Mouse (Mus musculus): ENCODE data around the gene Letm1. TPM values are rescaled to one million over a fixed set of nuclear protein-coding genes. Genes with fewer than 3 reads are reported as not detected.

The Letm1 gene
- total and polyA plus RNA-seq, 2 experiments from 2014 or later, result 59.9 to 83.9 TPM

DNA sequence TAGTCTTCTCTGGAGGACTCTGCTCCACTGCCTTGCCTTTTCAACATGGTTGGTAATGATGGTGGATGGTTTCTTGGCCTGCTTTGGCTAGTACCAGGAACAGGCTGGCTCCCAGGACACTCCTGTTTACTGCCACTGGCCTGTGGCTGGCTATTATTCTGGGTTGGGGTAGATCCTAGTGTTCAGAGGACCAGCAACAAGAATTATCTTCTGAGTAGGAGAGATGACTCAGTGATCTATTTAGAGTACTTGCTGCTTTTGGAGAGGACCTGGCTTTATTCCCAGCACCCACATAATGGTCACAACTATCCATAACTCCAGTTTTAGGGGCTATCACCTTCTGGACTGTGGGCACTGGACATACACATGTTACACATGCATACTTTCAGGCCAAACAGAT, 44.3 kb downstream of the Letm1 start:
- Histone ChIP-seq H3K4me3 (ENCODE audit: low read length) (no peak overlapping the region), H3K9ac (replicated peaks; ENCODE audit: low read length) (no peak overlapping the region), H3K27ac (no peak overlapping the region), H3K4me2 (ENCODE audit: low read depth, low read length) (no peak overlapping the region), H3K4me1 (ENCODE audit: insufficient read depth, low read length) (no peaks in the 10 kb centered on the region), H3K9me3 (ENCODE audit: low read length) (no peaks in the 10 kb centered on the region), H3K36me3 (ENCODE audit: insufficient read depth, low read length) (peaks cover 25% of the 10 kb centered on the region), H3K27me3 (ENCODE audit: insufficient read depth, low read length) (no peaks in the 10 kb centered on the region)
- ATAC-seq (no peak), DNase-seq (ENCODE audit: low spot score) (no peak)
- TF ChIP-seq CTCF (IDR thresholded peaks at IDR 0.05; ENCODE audit: low read depth), result no peak

DNA sequence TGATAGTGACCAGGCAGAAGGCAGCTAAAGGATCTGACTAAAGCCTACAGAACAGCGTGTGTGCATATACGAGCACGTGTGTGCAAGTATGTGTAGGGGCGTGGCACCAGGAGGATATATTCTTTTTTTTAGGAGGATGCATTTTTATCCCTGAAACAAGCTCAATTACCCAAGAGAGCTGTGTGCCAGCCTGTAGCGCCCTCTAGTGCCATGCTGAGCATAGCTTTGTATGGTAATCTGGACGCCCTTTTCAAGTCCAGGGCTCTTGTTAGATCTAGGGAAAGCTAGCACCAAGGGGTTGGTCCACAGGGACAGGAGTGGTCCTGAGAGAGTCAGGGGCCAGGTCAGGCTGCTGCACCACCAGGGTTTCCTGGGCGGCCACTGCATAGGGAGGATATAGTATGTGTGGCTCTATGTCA, 44.7 kb downstream of the Letm1 start:
- no peak overlapping the region for H3K27ac ChIP-seq
- H3K4me2 ChIP-seq (ENCODE audit: low read depth, low read length), result no peak overlapping the region
- H3K9me3 ChIP-seq (ENCODE audit: low read length), result no peaks in the 10 kb centered on the region
- ATAC-seq, result peak; percentile 44
- WGBS, result 21% methylated on average over 7 of the region's 7 CpGs
- H3K9ac ChIP-seq (replicated peaks; ENCODE audit: low read length), result no peak overlapping the region
- TF ChIP-seq CTCF (IDR thresholded peaks at IDR 0.05; ENCODE audit: low read depth), result peak; percentile 88
- peaks cover 20% of the 10 kb centered on the region for H3K36me3 ChIP-seq (ENCODE audit: insufficient read depth, low read length)
- no peaks in the 10 kb centered on the region for H3K4me1 ChIP-seq (ENCODE audit: insufficient read depth, low read length)
- H3K4me3 ChIP-seq (ENCODE audit: low read length), result no peak overlapping the region
- no peaks in the 10 kb centered on the region for H3K27me3 ChIP-seq (ENCODE audit: insufficient read depth, low read length)
- peak; percentile 85 for DNase-seq (ENCODE audit: low spot score)

DNA sequence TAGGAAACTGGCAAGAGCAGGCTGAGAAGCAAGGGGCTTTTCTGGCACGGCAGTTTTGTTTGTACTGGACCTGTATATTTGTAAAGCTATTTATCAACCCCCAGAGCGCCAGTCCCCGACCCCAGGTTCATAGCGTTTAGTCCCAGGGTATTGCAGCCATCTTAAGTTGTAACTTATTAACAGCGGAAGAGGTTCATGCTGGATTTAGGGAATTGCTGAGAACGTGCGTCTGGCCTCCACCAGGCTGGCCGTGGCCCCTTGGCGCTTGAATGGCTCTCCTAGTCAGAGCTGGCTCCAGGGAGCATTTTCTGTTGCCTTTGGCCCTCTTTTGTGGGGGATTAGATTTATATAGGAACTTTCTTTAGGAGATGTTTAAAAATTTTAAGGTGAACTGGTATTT, 46.4 kb downstream of the Letm1 start:
- DNase-seq (ENCODE audit: low spot score), result no peak
- Histone ChIP-seq H3K27me3 (ENCODE audit: insufficient read depth, low read length) (no peaks in the 10 kb centered on the region), H3K27ac (no peak overlapping the region), H3K4me1 (ENCODE audit: insufficient read depth, low read length) (no peaks in the 10 kb centered on the region), H3K4me2 (ENCODE audit: low read depth, low read length) (no peak overlapping the region), H3K9me3 (ENCODE audit: low read length) (no peaks in the 10 kb centered on the region), H3K4me3 (ENCODE audit: low read length) (no peak overlapping the region), H3K36me3 (ENCODE audit: insufficient read depth, low read length) (0 out of 2 replicates have a peak, but pooled peaks cover 5% of the 10 kb centered on the region), H3K9ac (replicated peaks; ENCODE audit: low read length) (no peak overlapping the region)
- WGBS, result 64% methylated on average over 9 of the region's 9 CpGs
- no peak for ATAC-seq
- no peak for TF ChIP-seq CTCF (IDR thresholded peaks at IDR 0.05; ENCODE audit: low read depth)

DNA sequence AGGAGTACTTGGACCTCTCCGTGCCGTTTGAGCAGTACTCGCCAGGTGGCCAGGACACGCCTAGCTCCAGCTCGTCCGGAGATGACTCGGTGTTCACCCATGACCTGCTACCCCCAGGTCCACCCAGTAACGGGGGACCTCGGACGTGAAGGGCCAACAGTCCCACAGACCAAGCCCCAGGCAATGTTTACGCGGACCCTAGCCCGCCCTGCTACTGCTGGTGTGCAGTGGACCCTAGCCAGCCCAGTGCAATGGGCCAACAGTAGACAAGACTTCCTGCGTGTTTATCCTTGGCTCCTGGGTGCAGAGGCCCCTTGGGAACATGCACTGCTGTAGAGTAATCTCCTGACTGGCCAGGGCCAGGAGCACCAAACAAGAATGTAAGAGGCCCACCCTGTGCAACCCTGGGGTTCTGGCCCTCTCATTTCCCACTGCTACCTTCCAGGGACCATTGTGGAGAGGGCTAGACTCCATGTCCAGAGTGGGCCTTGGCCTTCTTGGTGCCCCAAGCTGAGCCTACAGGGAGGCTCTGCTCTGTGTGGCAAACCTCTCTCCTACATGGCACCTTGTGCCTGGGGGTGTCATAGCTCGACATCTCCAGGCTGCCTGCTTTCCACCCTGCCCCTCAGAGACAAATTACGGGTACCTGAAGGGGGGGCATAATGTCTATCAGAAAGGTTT, 47.1 kb downstream of the Letm1 start:
- no peaks in the 10 kb centered on the region for H3K27me3 ChIP-seq (ENCODE audit: insufficient read depth, low read length)
- no peaks in the 10 kb centered on the region for H3K4me1 ChIP-seq (ENCODE audit: insufficient read depth, low read length)
- no peak for TF ChIP-seq CTCF (IDR thresholded peaks at IDR 0.05; ENCODE audit: low read depth)
- H3K4me2 ChIP-seq (ENCODE audit: low read depth, low read length), result no peak overlapping the region
- H3K36me3 ChIP-seq (ENCODE audit: insufficient read depth, low read length), result no peaks in the 10 kb centered on the region
- no peak overlapping the region for H3K4me3 ChIP-seq (ENCODE audit: low read length)
- H3K9ac ChIP-seq (replicated peaks; ENCODE audit: low read length), result no peak overlapping the region
- whole genome bisulfite sequencing, result 84% methylated on average over 16 of the region's 16 CpGs
- H3K27ac ChIP-seq, result no peak overlapping the region
- DNase-seq (ENCODE audit: low spot score), result no peak
- no peaks in the 10 kb centered on the region for H3K9me3 ChIP-seq (ENCODE audit: low read length)
- ATAC-seq, result no peak

DNA sequence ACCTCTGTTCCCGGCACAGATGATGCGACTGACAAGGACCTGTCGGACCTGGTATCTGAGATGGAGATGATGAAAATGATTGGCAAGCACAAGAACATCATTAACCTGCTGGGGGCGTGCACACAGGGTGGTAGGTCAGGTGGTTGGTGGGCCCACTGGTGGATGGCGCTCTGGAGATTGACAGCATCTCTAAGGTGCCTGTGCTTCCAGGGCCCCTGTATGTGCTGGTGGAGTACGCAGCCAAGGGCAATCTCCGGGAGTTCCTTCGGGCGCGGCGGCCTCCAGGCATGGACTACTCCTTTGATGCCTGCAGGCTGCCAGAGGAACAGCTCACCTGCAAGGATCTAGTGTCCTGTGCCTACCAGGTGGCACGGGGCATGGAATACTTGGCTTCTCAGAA, 48.8 kb downstream of the Letm1 start:
- DNase-seq (ENCODE audit: low spot score) (no peak), ATAC-seq (no peak)
- no peak overlapping the region for H3K4me2 ChIP-seq (ENCODE audit: low read depth, low read length)
- no peaks in the 10 kb centered on the region for H3K36me3 ChIP-seq (ENCODE audit: insufficient read depth, low read length)
- no peak overlapping the region for H3K27ac ChIP-seq
- H3K27me3 ChIP-seq (ENCODE audit: insufficient read depth, low read length), result no peaks in the 10 kb centered on the region
- TF ChIP-seq CTCF (IDR thresholded peaks at IDR 0.05; ENCODE audit: low read depth), result no peak
- WGBS, result 92% methylated on average over 12 of the region's 12 CpGs
- no peak overlapping the region for H3K9ac ChIP-seq (replicated peaks; ENCODE audit: low read length)
- no peaks in the 10 kb centered on the region for H3K9me3 ChIP-seq (ENCODE audit: low read length)
- no peak overlapping the region for H3K4me3 ChIP-seq (ENCODE audit: low read length)
- no peaks in the 10 kb centered on the region for H3K4me1 ChIP-seq (ENCODE audit: insufficient read depth, low read length)

GRCm38 (mm10) chr5:33731051-33731450, 51.6 kb downstream of the Letm1 start:
- ATAC-seq, result no peak
- H3K36me3 ChIP-seq (ENCODE audit: insufficient read depth, low read length), result no peaks in the 10 kb centered on the region
- no peak for TF ChIP-seq CTCF (IDR thresholded peaks at IDR 0.05; ENCODE audit: low read depth)
- H3K4me3 ChIP-seq (ENCODE audit: low read length), result no peak overlapping the region
- H3K9ac ChIP-seq (replicated peaks; ENCODE audit: low read length), result no peak overlapping the region
- no peaks in the 10 kb centered on the region for H3K9me3 ChIP-seq (ENCODE audit: low read length)
- no peak overlapping the region for H3K27ac ChIP-seq
- no peaks in the 10 kb centered on the region for H3K4me1 ChIP-seq (ENCODE audit: insufficient read depth, low read length)
- H3K27me3 ChIP-seq (ENCODE audit: insufficient read depth, low read length), result no peaks in the 10 kb centered on the region
- DNase-seq (ENCODE audit: low spot score), result no peak
- 60% methylated on average over 21 of the region's 21 CpGs for WGBS
- no peak overlapping the region for H3K4me2 ChIP-seq (ENCODE audit: low read depth, low read length)

DNA sequence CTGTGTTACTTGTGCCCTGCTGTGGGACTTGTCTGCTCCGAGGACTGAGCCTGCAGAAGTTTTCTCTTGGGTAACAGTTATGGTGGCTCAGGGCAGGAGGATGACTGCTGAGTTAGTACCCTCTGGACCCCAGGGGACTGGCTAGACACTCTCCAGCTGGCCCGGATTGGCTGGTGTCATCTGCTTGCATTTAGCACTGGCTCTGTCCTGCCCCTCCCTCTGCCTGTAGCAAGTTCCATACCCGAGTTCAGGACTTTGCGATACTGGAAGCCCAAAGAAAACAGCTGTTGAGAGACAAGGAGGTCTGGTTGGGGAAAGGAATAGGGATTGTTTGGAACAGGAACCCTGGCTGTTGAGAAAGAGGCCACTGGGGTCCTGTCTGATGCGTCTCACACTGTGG, 52.1 kb downstream of the Letm1 start:
- no peak for ATAC-seq

More for the DNA sequence above, 52.1 kb downstream of the Letm1 start:
- H3K4me2 ChIP-seq (ENCODE audit: low read depth, low read length), result no peak overlapping the region
- 54% methylated on average over 5 of the region's 5 CpGs for WGBS
- H3K4me1 ChIP-seq (ENCODE audit: insufficient read depth, low read length), result no peaks in the 10 kb centered on the region
- no peak overlapping the region for H3K27ac ChIP-seq
- no peak for TF ChIP-seq CTCF (IDR thresholded peaks at IDR 0.05; ENCODE audit: low read depth)
- DNase-seq (ENCODE audit: low spot score), result no peak
- no peak overlapping the region for H3K9ac ChIP-seq (replicated peaks; ENCODE audit: low read length)
- H3K4me3 ChIP-seq (ENCODE audit: low read length), result no peak overlapping the region
- no peaks in the 10 kb centered on the region for H3K27me3 ChIP-seq (ENCODE audit: insufficient read depth, low read length)
- no peaks in the 10 kb centered on the region for H3K36me3 ChIP-seq (ENCODE audit: insufficient read depth, low read length)
- no peaks in the 10 kb centered on the region for H3K9me3 ChIP-seq (ENCODE audit: low read length)
